Mouse (Mus musculus) olfactory bulb, adult 2 months (tissue): ENCODE measurements around the gene 4930451I11Rik.

Experiments
- CTCF ChIP-seq: fragments of 200-500 bp; IDR thresholded peaks from 2 replicates; pipeline ENCODE4 v1.5.1; 2012; ENCODE audit warnings: low read depth, mild to moderate bottlenecking, low read length, moderate library complexity; ENCODE audit not compliant: insufficient read depth
- POLR2A ChIP-seq: fragments of 200-500 bp; IDR thresholded peaks from 2 replicates; pipeline ENCODE4 v1.6.1; 2012; ENCODE audit warnings: mild to moderate bottlenecking, low read depth, low read length, moderate library complexity; ENCODE audit not compliant: insufficient read depth

GRCm38 (mm10) chr7:126867534-126867933 is 36.1 kb upstream of the 4930451I11Rik start:
- no peak for TF ChIP-seq CTCF
- no peak for TF ChIP-seq POLR2A
